Mouse (Mus musculus): Measurements from ENCODE around the gene Hnmt.
"Not testable (repeated sequence)": the region's sequence is repeated elsewhere in the genome, so short reads cannot be mapped to it uniquely, and the experiment has no call there.

DNA sequence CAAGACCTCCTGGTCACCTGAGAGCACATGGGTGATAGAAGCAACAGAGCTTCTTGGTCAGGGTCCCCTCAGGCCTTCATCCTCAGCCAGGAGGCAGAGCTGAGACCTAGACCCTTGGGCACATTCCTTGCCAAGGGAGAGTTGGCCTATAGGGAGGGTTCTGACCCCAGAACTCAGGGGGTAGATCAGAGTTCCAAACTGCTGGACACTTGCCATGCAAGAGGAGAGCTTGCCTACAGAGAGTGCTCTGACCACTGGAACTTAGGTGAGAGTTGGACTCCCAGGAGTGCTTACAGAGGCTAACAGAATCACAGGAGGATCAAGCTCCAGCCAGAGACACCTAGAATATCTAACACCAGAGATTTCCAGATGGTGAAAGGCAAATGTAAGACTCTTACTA lies 29.8 kb downstream of the Hnmt start:
- TF ChIP-seq CTCF (IDR thresholded peaks at IDR 0.05; ENCODE audit: extremely low read depth, insufficient read depth, insufficient read length, insufficient replicate concordance); POLR2A (IDR thresholded peaks at IDR 0.05; ENCODE audit: low read depth, low read length): not testable (repeated sequence)

Data from spleen, adult 2 months (tissue).